Mouse (Mus musculus) kidney, embryonic 16.5 days (tissue): Measurements from ENCODE around the gene Fads3. TPM values are rescaled to one million over a fixed set of nuclear protein-coding genes. Genes with fewer than 3 reads are reported as not detected.
A peak's percentile ranks its signal among the peaks of the same experiment; 100 is the strongest.

Experiments used
- ATAC-seq: fragments of 200-750 bp; cut with Nextera tagmentation; 2 replicates; pipeline ENCODE4 v1.8.0; 2017; ENCODE audit warnings: moderate TSS enrichment; ENCODE audit not compliant: low FRiP score, low TSS enrichment
- H3K27ac ChIP-seq: fragments of 300-500 bp; sonication (generic); 2 replicates; pipeline ENCODE4 v1.5.1; 2014; ENCODE audit warnings: low read length
- H3K27me3 ChIP-seq: fragments of 300-500 bp; sonication (generic); 2 replicates; pipeline ENCODE4 v1.6.1; 2014; ENCODE audit warnings: low read length, control low read depth, mixed read lengths; ENCODE audit not compliant: insufficient read depth
- H3K36me3 ChIP-seq: fragments of 300-500 bp; sonication (generic); 2 replicates; pipeline ENCODE4 v1.6.1; 2014; ENCODE audit warnings: low read length, control low read depth, mixed read lengths; ENCODE audit not compliant: insufficient read depth
- H3K4me1 ChIP-seq: fragments of 300-500 bp; sonication (generic); 2 replicates; pipeline ENCODE4 v1.6.1; 2014; ENCODE audit warnings: low read length, control low read depth, mixed read lengths; ENCODE audit not compliant: insufficient read depth
- H3K4me2 ChIP-seq: fragments of 300-500 bp; sonication (generic); replicated peaks from 2 replicates; pipeline ENCODE4 v1.6.1; 2014; ENCODE audit warnings: low read depth, low read length
- H3K4me3 ChIP-seq: fragments of 300-500 bp; sonication (generic); 2 replicates; pipeline ENCODE4 v1.5.1; 2014; ENCODE audit warnings: mild to moderate bottlenecking, low read length
- H3K9ac ChIP-seq: fragments of 300-500 bp; sonication (generic); replicated peaks from 2 replicates; pipeline ENCODE4 v1.6.1; 2014; ENCODE audit warnings: low read length
- H3K9me3 ChIP-seq: fragments of 300-500 bp; sonication (generic); 2 replicates; pipeline ENCODE4 v1.6.1; 2016; ENCODE audit warnings: low read length, control low read depth
- WGBS: fragments of 180-500 bp; shearing (Covaris S2); extraction: QIAGEN DNeasy Blood & Tissue Kit; methylation state at CpG from one replicate; pipeline ENCODE4 v1.1.7; 2014; 5-methylcytosine and 5-hydroxymethylcytosine counted together
- polyA plus RNA-seq: library from polyadenylated mRNA; unstranded; fragments of >200 nt; fragmentation: Nextera tagmentation; extraction: Ambion mirVana; gene quantifications from 2 replicates; pipeline ENCODE4 v1.2.1, GENCODE M21; 2015

Gene Fads3
- polyA plus RNA-seq, 1 experiment from 2014 or later, result 36.5 TPM

- no peaks in the 10 kb centered on the region for H3K27me3 ChIP-seq
- 62% methylated on average over 4 of the region's 4 CpGs for WGBS
- no peaks in the 10 kb centered on the region for H3K9me3 ChIP-seq
- peak overlapping the region; percentile 91 for H3K4me2 ChIP-seq
- H3K27ac ChIP-seq, result no peak overlapping the region
- H3K4me1 ChIP-seq, result peaks cover 51% of the 10 kb centered on the region
- peak overlapping the region; percentile 72 for H3K9ac ChIP-seq
- H3K4me3 ChIP-seq, result peak overlapping the region; percentile 61
- H3K36me3 ChIP-seq, result no peaks in the 10 kb centered on the region
- ATAC-seq, result no peak
Observed at GRCm38 (mm10) chr19:10019214-10019760, 22.1 kb upstream of the Fads3 start.

- Histone ChIP-seq H3K27ac (no peak overlapping the region), H3K36me3 (no peaks in the 10 kb centered on the region), H3K9me3 (no peaks in the 10 kb centered on the region), H3K4me3 (no peak overlapping the region), H3K27me3 (no peaks in the 10 kb centered on the region), H3K4me2 (no peak overlapping the region), H3K9ac (no peak overlapping the region), H3K4me1 (peaks cover 59% of the 10 kb centered on the region)
- ATAC-seq, result no peak
- WGBS, result 63% methylated on average over 2 of the region's 2 CpGs
Observed at GRCm38 (mm10) chr19:10021981-10022380, 19.4 kb upstream of the Fads3 start.

GRCm38 (mm10) chr19:10022414-10023303, 18.7 kb upstream of the Fads3 start:
- peak; percentile 14; the same call in 1 of the 2 replicates for ATAC-seq
- peak overlapping the region; percentile 2 for H3K27ac ChIP-seq
- no peaks in the 10 kb centered on the region for H3K9me3 ChIP-seq
- WGBS, result 67% methylated on average over 5 of the region's 5 CpGs
- peaks cover 56% of the 10 kb centered on the region for H3K4me1 ChIP-seq
- no peaks in the 10 kb centered on the region for H3K27me3 ChIP-seq
- no peak overlapping the region for H3K4me2 ChIP-seq
- H3K9ac ChIP-seq, result no peak overlapping the region; the same call in 1 of the 2 replicates
- no peaks in the 10 kb centered on the region for H3K36me3 ChIP-seq
- H3K4me3 ChIP-seq, result no peak overlapping the region

GRCm38 (mm10) chr19:10023304-10023758, 18.0 kb upstream of the Fads3 start:
- H3K27me3 ChIP-seq, result no peaks in the 10 kb centered on the region
- H3K27ac ChIP-seq, result peak overlapping the region; percentile 2
- no peak overlapping the region for H3K4me2 ChIP-seq
- no peak overlapping the region for H3K4me3 ChIP-seq
- no peak overlapping the region; the same call in 1 of the 2 replicates for H3K9ac ChIP-seq
- H3K4me1 ChIP-seq, result peaks cover 52% of the 10 kb centered on the region
- H3K36me3 ChIP-seq, result no peaks in the 10 kb centered on the region; the same call in 1 of the 2 replicates
- 59% methylated on average over 9 of the region's 9 CpGs for WGBS
- H3K9me3 ChIP-seq, result no peaks in the 10 kb centered on the region
- ATAC-seq, result peak; percentile 13; the same call in 1 of the 2 replicates

GRCm38 (mm10) chr19:10025169-10025875, 16.0 kb upstream of the Fads3 start:
- Histone ChIP-seq H3K9me3 (no peaks in the 10 kb centered on the region), H3K9ac (0 out of 2 replicates have a peak overlapping the region, but pooled peaks have one; percentile 24), H3K4me1 (peaks cover 38% of the 10 kb centered on the region), H3K27me3 (no peaks in the 10 kb centered on the region), H3K4me2 (no peak overlapping the region), H3K4me3 (no peak overlapping the region), H3K36me3 (no peaks in the 10 kb centered on the region; the same call in 1 of the 2 replicates), H3K27ac (peak overlapping the region; percentile 85)
- 22% methylated on average over 8 of the region's 8 CpGs for WGBS
- ATAC-seq, result peak; percentile 36; the same call in 1 of the 2 replicates

- Histone ChIP-seq H3K4me3 (no peak overlapping the region), H3K9me3 (no peaks in the 10 kb centered on the region), H3K4me2 (no peak overlapping the region), H3K36me3 (peaks cover 3% of the 10 kb centered on the region; the same call in 1 of the 2 replicates), H3K9ac (no peak overlapping the region), H3K27ac (no peak overlapping the region), H3K27me3 (no peaks in the 10 kb centered on the region), H3K4me1 (peaks cover 15% of the 10 kb centered on the region)
- no peak for ATAC-seq
- 89% methylated on average over 2 of the region's 2 CpGs for WGBS
Observed at GRCm38 (mm10) chr19:10029746-10030145, 11.6 kb upstream of the Fads3 start.

- H3K9me3 ChIP-seq, result no peaks in the 10 kb centered on the region
- H3K27ac ChIP-seq, result no peak overlapping the region
- peaks cover 11% of the 10 kb centered on the region for H3K4me1 ChIP-seq
- no peak overlapping the region for H3K4me2 ChIP-seq
- no peak overlapping the region for H3K9ac ChIP-seq
- no peak overlapping the region for H3K4me3 ChIP-seq
- H3K36me3 ChIP-seq, result peaks cover 3% of the 10 kb centered on the region; the same call in 1 of the 2 replicates
- WGBS, result 45% methylated on average over 8 of the region's 8 CpGs
- H3K27me3 ChIP-seq, result no peaks in the 10 kb centered on the region
- 0 out of 2 replicates have a peak, but pooled peaks have one; percentile 17 for ATAC-seq
Observed at GRCm38 (mm10) chr19:10033211-10033973, 8.0 kb upstream of the Fads3 start.

- Histone ChIP-seq H3K9ac (no peak overlapping the region), H3K4me2 (no peak overlapping the region), H3K36me3 (0 out of 2 replicates have a peak, but pooled peaks cover 3% of the 10 kb centered on the region), H3K4me3 (no peak overlapping the region), H3K27me3 (no peaks in the 10 kb centered on the region), H3K9me3 (no peaks in the 10 kb centered on the region), H3K4me1 (peaks cover 20% of the 10 kb centered on the region), H3K27ac (no peak overlapping the region)
- WGBS, result 86% methylated on average over 5 of the region's 5 CpGs
- ATAC-seq, result no peak
Observed at GRCm38 (mm10) chr19:10034356-10034755, 7.0 kb upstream of the Fads3 start.
